Mouse (Mus musculus): ENCODE data around the gene Tgfb2. TPM values are rescaled to one million over a fixed set of nuclear protein-coding genes. Genes with fewer than 3 reads are reported as not detected.

Gene Tgfb2
- polyA plus RNA-seq, 1 experiment from 2014 or later, result 20.5 TPM

DNA sequence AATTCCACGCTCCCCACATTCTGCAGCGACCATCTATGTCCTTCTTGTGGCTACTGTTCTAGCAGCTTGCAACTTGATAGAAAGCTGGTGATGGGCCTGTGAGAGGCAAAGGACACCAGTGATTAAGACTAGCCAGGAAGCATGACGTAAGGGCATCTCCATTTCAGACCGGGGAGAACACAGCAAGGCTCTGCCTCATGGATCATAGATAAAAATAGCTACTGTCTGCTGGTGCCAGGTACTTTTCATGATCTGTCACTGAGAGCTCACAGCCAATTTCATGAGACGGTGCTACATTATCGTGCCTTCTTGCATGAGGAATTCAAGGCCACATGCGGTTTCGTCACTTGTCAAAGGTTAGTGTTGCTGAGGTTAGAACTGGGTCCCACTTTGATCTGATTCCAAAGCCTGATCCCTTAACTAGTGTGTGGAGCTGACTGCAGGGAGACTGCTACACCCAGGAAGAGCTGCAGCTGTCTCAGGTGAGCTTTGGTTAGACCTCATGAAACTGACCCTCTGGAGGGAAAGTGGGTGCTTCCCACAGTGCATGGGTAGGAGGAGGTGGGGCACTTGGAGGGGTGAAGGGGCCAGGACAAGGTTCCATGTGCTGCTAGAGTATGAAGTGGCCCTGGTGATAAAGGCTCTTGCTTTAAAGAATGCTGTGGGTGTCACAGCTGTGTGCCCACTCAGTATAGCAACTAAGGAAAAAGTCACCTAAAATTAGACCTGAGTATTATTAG lies 118.6 kb downstream of the Tgfb2 start:
- Histone ChIP-seq H3K4me3 (replicated peaks) (no peak overlapping the region), H3K4me1 (no peaks in the 10 kb centered on the region), H3K9ac (no peak overlapping the region), H3K4me2 (no peak overlapping the region), H3K27me3 (no peaks in the 10 kb centered on the region), H3K36me3 (replicated peaks) (no peaks in the 10 kb centered on the region), H3K27ac (no peak overlapping the region), H3K9me3 (no peaks in the 10 kb centered on the region)
- ATAC-seq (ENCODE audit: low FRiP score), result no peak
- 90% methylated on average over 8 of the region's 8 CpGs for WGBS

DNA sequence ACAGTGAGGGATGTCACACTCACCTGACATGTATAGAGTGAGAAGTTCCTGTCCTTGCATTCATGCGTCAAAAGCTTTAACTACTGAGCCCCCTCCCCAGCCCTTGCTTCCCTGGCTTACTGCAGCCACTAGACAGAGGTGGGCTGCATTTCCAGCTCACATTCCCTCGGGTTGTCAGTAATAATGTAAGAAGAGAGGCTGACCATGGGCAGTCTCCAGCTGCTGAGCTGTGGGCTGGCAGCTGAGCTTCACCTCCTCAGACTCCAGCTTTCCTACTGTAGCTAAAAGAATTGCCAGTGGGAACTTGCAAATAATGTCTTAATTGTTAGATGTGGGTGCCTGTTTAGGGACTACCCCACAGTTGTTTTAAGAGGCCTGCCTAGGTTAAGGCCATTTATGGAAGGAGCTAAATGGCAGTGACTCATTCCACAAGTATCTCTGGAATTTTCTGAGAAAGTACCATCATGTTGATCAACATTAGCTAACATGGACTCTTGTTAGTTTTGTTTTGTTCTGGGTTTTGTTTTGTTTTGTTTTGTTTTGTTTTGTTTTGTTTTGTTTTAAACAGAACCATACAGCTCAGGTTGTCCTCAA lies 120.1 kb downstream of the Tgfb2 start:
- ATAC-seq (ENCODE audit: low FRiP score), result no peak
- Histone ChIP-seq H3K4me2 (no peak overlapping the region), H3K9ac (no peak overlapping the region), H3K9me3 (no peaks in the 10 kb centered on the region), H3K4me3 (replicated peaks) (no peak overlapping the region), H3K27ac (no peak overlapping the region), H3K27me3 (no peaks in the 10 kb centered on the region), H3K4me1 (no peaks in the 10 kb centered on the region), H3K36me3 (replicated peaks) (no peaks in the 10 kb centered on the region)
- WGBS, result 66% methylated on average over 2 of the region's 2 CpGs

GRCm38 (mm10) chr1:186583933-186584332 lies 121.9 kb downstream of the Tgfb2 start:
- Histone ChIP-seq H3K27ac (no peak overlapping the region), H3K4me1 (no peaks in the 10 kb centered on the region), H3K36me3 (replicated peaks) (no peaks in the 10 kb centered on the region), H3K4me2 (no peak overlapping the region), H3K27me3 (no peaks in the 10 kb centered on the region), H3K4me3 (replicated peaks) (no peak overlapping the region), H3K9me3 (no peaks in the 10 kb centered on the region), H3K9ac (no peak overlapping the region)
- ATAC-seq (ENCODE audit: low FRiP score), result no peak

DNA sequence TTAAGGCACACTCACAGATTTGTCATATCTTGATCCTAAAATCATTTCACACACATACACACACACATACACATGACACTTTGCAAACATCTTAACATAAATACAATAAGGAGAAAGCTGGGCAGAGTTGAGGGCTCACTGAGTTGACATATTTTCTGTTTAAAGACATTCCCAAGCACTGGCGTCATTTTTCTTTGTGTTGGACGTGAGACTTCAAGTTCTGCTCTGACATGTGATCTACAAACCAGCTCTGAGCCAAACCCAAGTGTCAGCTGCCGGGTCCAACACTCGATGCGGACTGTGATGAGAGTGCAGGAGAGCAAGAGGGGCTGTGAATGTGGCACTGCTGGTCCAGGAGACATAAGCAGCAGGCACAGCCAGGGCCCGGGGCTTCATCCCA lies 123.7 kb downstream of the Tgfb2 start:
- 83% methylated on average over 6 of the region's 6 CpGs for WGBS

DNA sequence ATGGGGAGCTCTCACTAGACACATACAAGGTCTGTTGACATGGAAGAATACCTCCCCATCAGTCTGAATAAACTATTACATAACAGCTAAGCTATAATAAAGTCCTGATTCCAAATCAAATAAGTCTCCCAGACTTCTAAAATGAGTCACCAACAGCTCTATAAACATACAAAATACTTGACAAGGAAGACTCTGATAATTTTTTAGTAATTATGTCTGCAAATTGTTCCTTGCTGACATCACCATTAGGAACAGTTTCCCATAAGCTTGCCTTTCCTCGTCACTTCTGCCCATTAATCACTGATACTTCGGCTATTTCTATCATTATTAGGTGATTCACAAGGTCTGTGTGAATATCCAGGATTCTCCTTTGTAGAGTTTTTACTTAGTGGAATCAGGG lies 124.1 kb downstream of the Tgfb2 start:
- no peak for ATAC-seq (ENCODE audit: low FRiP score)
- H3K4me1 ChIP-seq, result no peaks in the 10 kb centered on the region
- WGBS, result 94% methylated on average over 2 of the region's 2 CpGs
- no peak overlapping the region for H3K27ac ChIP-seq
- H3K4me3 ChIP-seq (replicated peaks), result no peak overlapping the region
- no peaks in the 10 kb centered on the region for H3K36me3 ChIP-seq (replicated peaks)
- no peaks in the 10 kb centered on the region for H3K9me3 ChIP-seq
- H3K9ac ChIP-seq, result no peak overlapping the region
- H3K27me3 ChIP-seq, result no peaks in the 10 kb centered on the region
- no peak overlapping the region for H3K4me2 ChIP-seq

More for the DNA sequence above, 123.7 kb downstream of the Tgfb2 start:
- H3K4me3 ChIP-seq (replicated peaks), result no peak overlapping the region
- no peak overlapping the region for H3K27ac ChIP-seq
- no peaks in the 10 kb centered on the region for H3K27me3 ChIP-seq
- ATAC-seq (ENCODE audit: low FRiP score), result no peak
- H3K9me3 ChIP-seq, result no peaks in the 10 kb centered on the region
- no peaks in the 10 kb centered on the region for H3K4me1 ChIP-seq
- no peak overlapping the region for H3K4me2 ChIP-seq
- no peaks in the 10 kb centered on the region for H3K36me3 ChIP-seq (replicated peaks)
- H3K9ac ChIP-seq, result no peak overlapping the region

- ATAC-seq (ENCODE audit: low FRiP score), result no peak
- 83% methylated on average over 2 of the region's 2 CpGs for WGBS
- Histone ChIP-seq H3K36me3 (replicated peaks) (no peaks in the 10 kb centered on the region), H3K4me3 (replicated peaks) (no peak overlapping the region), H3K9me3 (no peaks in the 10 kb centered on the region), H3K4me1 (no peaks in the 10 kb centered on the region), H3K9ac (no peak overlapping the region), H3K27me3 (no peaks in the 10 kb centered on the region), H3K27ac (no peak overlapping the region), H3K4me2 (no peak overlapping the region)
Measured at GRCm38 (mm10) chr1:186581114-186581513, 124.7 kb downstream of the Tgfb2 start.

GRCm38 (mm10) chr1:186577302-186577701 lies 128.5 kb downstream of the Tgfb2 start:
- H3K27me3 ChIP-seq, result no peaks in the 10 kb centered on the region
- no peaks in the 10 kb centered on the region for H3K9me3 ChIP-seq
- H3K4me1 ChIP-seq, result no peaks in the 10 kb centered on the region
- no peak overlapping the region for H3K9ac ChIP-seq
- no peak overlapping the region for H3K4me2 ChIP-seq
- no peak for ATAC-seq (ENCODE audit: low FRiP score)
- H3K4me3 ChIP-seq (replicated peaks), result no peak overlapping the region
- H3K27ac ChIP-seq, result no peak overlapping the region
- 83% methylated on average over 5 of the region's 5 CpGs for WGBS
- no peaks in the 10 kb centered on the region for H3K36me3 ChIP-seq (replicated peaks)

DNA sequence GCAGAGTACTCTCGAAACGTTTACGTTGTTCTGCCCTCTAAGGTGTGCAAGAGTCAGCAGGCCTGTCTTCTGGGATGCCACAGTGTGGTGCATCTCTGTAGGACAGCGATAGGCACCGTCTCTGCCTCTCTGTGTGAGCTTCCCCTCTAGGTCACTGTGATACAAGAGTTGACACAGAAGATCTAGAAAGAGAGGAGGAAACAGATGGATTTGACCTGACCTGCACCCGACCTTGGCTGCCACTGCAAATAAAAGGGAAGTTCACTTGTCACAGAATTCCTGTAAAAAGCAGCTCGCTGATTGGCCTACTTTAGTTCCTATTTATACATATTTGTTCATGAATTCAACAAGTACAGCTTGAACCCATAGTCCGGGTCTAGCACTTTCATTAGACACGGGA lies 130.2 kb downstream of the Tgfb2 start:
- Histone ChIP-seq H3K4me3 (replicated peaks) (no peak overlapping the region), H3K4me1 (no peaks in the 10 kb centered on the region), H3K36me3 (replicated peaks) (no peaks in the 10 kb centered on the region), H3K9ac (no peak overlapping the region), H3K27me3 (no peaks in the 10 kb centered on the region), H3K9me3 (no peaks in the 10 kb centered on the region), H3K4me2 (no peak overlapping the region), H3K27ac (no peak overlapping the region)
- 83% methylated on average over 9 of the region's 9 CpGs for WGBS
- no peak for ATAC-seq (ENCODE audit: low FRiP score)

- no peak overlapping the region for H3K4me3 ChIP-seq (replicated peaks)
- no peak overlapping the region for H3K4me2 ChIP-seq
- no peaks in the 10 kb centered on the region for H3K27me3 ChIP-seq
- 91% methylated on average over 7 of the region's 7 CpGs for WGBS
- H3K4me1 ChIP-seq, result no peaks in the 10 kb centered on the region
- H3K9ac ChIP-seq, result no peak overlapping the region
- H3K27ac ChIP-seq, result no peak overlapping the region
- no peak for ATAC-seq (ENCODE audit: low FRiP score)
- H3K36me3 ChIP-seq (replicated peaks), result no peaks in the 10 kb centered on the region
- no peaks in the 10 kb centered on the region for H3K9me3 ChIP-seq
Measured at GRCm38 (mm10) chr1:186575074-186575473, 130.7 kb downstream of the Tgfb2 start.

Other genes starting within 250 kb of the Tgfb2 start
- gene Rrp15, start 43.4 kb upstream of the Tgfb2 start, polyA plus RNA-seq (2016; fragmentation: Nextera tagmentation; extraction: Ambion mirVana), result 52.7 and 58.8 TPM in 2 replicates